12 mouse cellular contexts compared by ENCODE assay signal in genomic region chr10:68106351-68106950, GRCm38 (mm10).
A peak's percentile ranks its signal among the peaks of the same experiment; 100 is the strongest.
DNase-seq lines count a peak whose midpoint lies in the region; ATAC-seq and TF ChIP-seq lines count a peak whose summit lies in the region.
"Had no signal": no experiment of that assay in that cellular context is flagged by ENCODE, and none has a peak within 500 bp of the region (broad histone marks: within the 10 kb centered on the region; RNA-seq: fewer than 3 reads in every experiment).

No protein-coding gene starts in this region.

- intact Hi-C loops in gastrocnemius, adult 2 months (cut with DNase I), result no loop called here
- intact Hi-C loops in left cerebral cortex, postnatal 14 days (cut with DNase I), result no loop called here

- no peak overlapping the region for H3K4me3 ChIP-seq in gastrocnemius, adult 2 months
- no peak overlapping the region for H3K4me3 ChIP-seq in limb, embryonic 14.5 days (replicated peaks; ENCODE audit: low read length)
- H3K4me3 ChIP-seq in limb, embryonic 10.5 days, result no peak overlapping the region
- no peak overlapping the region for H3K4me3 ChIP-seq in hindbrain, embryonic 10.5 days
- H3K4me3 ChIP-seq in neural tube, embryonic 13.5 days, result no peak overlapping the region

- no peak for TF ChIP-seq POLR2A in limb, embryonic 14.5 days (IDR thresholded peaks at IDR 0.05; ENCODE audit: borderline replicate concordance, extremely low read depth, insufficient read depth, insufficient read length)

- no peaks in the 10 kb centered on the region for H3K27me3 ChIP-seq in limb, embryonic 14.5 days (ENCODE audit: control insufficient read depth, insufficient read depth, low read length)
- H3K27me3 ChIP-seq in limb, embryonic 10.5 days (ENCODE audit: low read depth, poor library complexity, severe bottlenecking), result no peaks in the 10 kb centered on the region
- no peaks in the 10 kb centered on the region for H3K27me3 ChIP-seq in hindbrain, embryonic 10.5 days (ENCODE audit: insufficient read depth, poor library complexity, severe bottlenecking)
- no peaks in the 10 kb centered on the region for H3K27me3 ChIP-seq in neural tube, embryonic 13.5 days
- H3K27me3 ChIP-seq: Patski had no signal

- H3K9me3 ChIP-seq in limb, embryonic 14.5 days (ENCODE audit: control insufficient read depth, low read length), result no peaks in the 10 kb centered on the region
- H3K9me3 ChIP-seq in limb, embryonic 10.5 days (replicated peaks), result no peaks in the 10 kb centered on the region
- H3K9me3 ChIP-seq in hindbrain, embryonic 10.5 days, result no peaks in the 10 kb centered on the region
- H3K9me3 ChIP-seq in neural tube, embryonic 13.5 days, result no peaks in the 10 kb centered on the region

- H3K36me3 ChIP-seq in limb, embryonic 14.5 days (ENCODE audit: control insufficient read depth, insufficient read depth, low read length), result 0 out of 2 replicates have a peak, but pooled peaks cover 13% of the 10 kb centered on the region
- H3K36me3 ChIP-seq in limb, embryonic 10.5 days, result peaks cover 29% of the 10 kb centered on the region
- H3K36me3 ChIP-seq in hindbrain, embryonic 10.5 days, result peaks cover 16% of the 10 kb centered on the region
- H3K36me3 ChIP-seq in neural tube, embryonic 13.5 days, result 0 out of 2 replicates have a peak, but pooled peaks cover 5% of the 10 kb centered on the region

- no peak for TF ChIP-seq CTCF in gastrocnemius, adult 2 months (IDR thresholded peaks at IDR 0.05)

- DNase-seq in gastrocnemius, adult 2 months, result no peak
- DNase-seq in gastrocnemius, adult 8-10 months (ENCODE audit: low spot score in 2 of 2), result no peak
- peak; percentile 35 for DNase-seq in limb, embryonic 14.5 days (ENCODE audit: low spot score)
- no peak for DNase-seq in limb, embryonic 10.5 days (ENCODE audit: low spot score)
- DNase-seq in hindbrain, embryonic 10.5 days (ENCODE audit: low spot score), result no peak
- no peak for DNase-seq in testis, postnatal 14 days (ENCODE audit: low spot score)
- no peak for DNase-seq in left cerebral cortex, postnatal 14 days (ENCODE audit: low spot score in 2 of 2)
- DNase-seq: kidney, adult 11 months; liver, postnatal 0 days; right cerebral cortex, postnatal 4 days had no signal

- peaks cover 32% of the 10 kb centered on the region for H3K4me1 ChIP-seq in limb, embryonic 14.5 days (ENCODE audit: control insufficient read depth, insufficient read depth, low read length)
- peaks cover 35% of the 10 kb centered on the region for H3K4me1 ChIP-seq in limb, embryonic 10.5 days
- peaks cover 45% of the 10 kb centered on the region for H3K4me1 ChIP-seq in hindbrain, embryonic 10.5 days (replicated peaks)
- peaks cover 42% of the 10 kb centered on the region for H3K4me1 ChIP-seq in neural tube, embryonic 13.5 days (replicated peaks)

- no peak for ATAC-seq in limb, embryonic 14.5 days (ENCODE audit: low FRiP score, low read depth)
- ATAC-seq in neural tube, embryonic 13.5 days (ENCODE audit: low read depth), result no peak
- ATAC-seq: liver, postnatal 0 days; Patski had no signal

- peak overlapping the region; percentile 85 for H3K27ac ChIP-seq in gastrocnemius, adult 2 months
- no peak overlapping the region for H3K27ac ChIP-seq in limb, embryonic 14.5 days (replicated peaks; ENCODE audit: low read depth, low read length)
- H3K27ac ChIP-seq in limb, embryonic 10.5 days, result no peak overlapping the region
- H3K27ac ChIP-seq in hindbrain, embryonic 10.5 days, result peak overlapping the region; percentile 51; the same call in 1 of the 2 replicates
- peak overlapping the region; percentile 79 for H3K27ac ChIP-seq in neural tube, embryonic 13.5 days (replicated peaks)

- no peak overlapping the region for H3K9ac ChIP-seq in limb, embryonic 14.5 days (ENCODE audit: low read depth, low read length, severe bottlenecking)
- H3K9ac ChIP-seq in neural tube, embryonic 13.5 days, result no peak overlapping the region
- H3K9ac ChIP-seq: liver, postnatal 0 days had no signal

- 63% methylated on average over 9 of the region's 9 CpGs for WGBS in limb, embryonic 14.5 days
- 88% methylated on average over 9 of the region's 9 CpGs for WGBS in limb, embryonic 10.5 days
- WGBS in hindbrain, embryonic 10.5 days, result 76% methylated on average over 9 of the region's 9 CpGs
- 24% methylated on average over 9 of the region's 9 CpGs for WGBS in neural tube, embryonic 13.5 days

- H3K4me2 ChIP-seq in limb, embryonic 14.5 days (replicated peaks; ENCODE audit: low read depth, low read length, severe bottlenecking), result no peak overlapping the region
- no peak overlapping the region for H3K4me2 ChIP-seq in neural tube, embryonic 13.5 days

Comparison
In these comparisons a context has a peak if more than half of its experiments do, and no peak if none do; other contexts are left out.
1. H3K27ac ChIP-seq: peak in gastrocnemius, adult 2 months (single experiment), hindbrain, embryonic 10.5 days (single experiment) and neural tube, embryonic 13.5 days (single experiment); none in limb, embryonic 14.5 days (single experiment) and limb, embryonic 10.5 days (single experiment).